In genomic region chr15:28134206-28134605, GRCm38 (mm10) we compare ENCODE assay signal across 18 mouse cellular contexts.
DNase-seq lines count a peak whose midpoint lies in the region; ATAC-seq and TF ChIP-seq lines count a peak whose summit lies in the region.
"Had no signal": no experiment of that assay in that cellular context is flagged by ENCODE, and none has a peak within 500 bp of the region (broad histone marks: within the 10 kb centered on the region; RNA-seq: fewer than 3 reads in every experiment).

No protein-coding gene starts in this region.

- no peak overlapping the region for H3K4me2 ChIP-seq in heart, embryonic 11.5 days
- no peak overlapping the region for H3K4me2 ChIP-seq in midbrain, embryonic 13.5 days (replicated peaks)
- H3K4me2 ChIP-seq in midbrain, embryonic 11.5 days, result no peak overlapping the region
- H3K4me2 ChIP-seq in kidney, embryonic 16.5 days (replicated peaks; ENCODE audit: low read depth, low read length), result no peak overlapping the region
- H3K4me2 ChIP-seq: lung, embryonic 15.5 days; neural tube, embryonic 12.5 days had no signal

- DNase-seq in cerebellum, postnatal 14 days, result peak; percentile 64 to 72
- DNase-seq in heart, adult 2 months, result no peak
- DNase-seq in midbrain, embryonic 11.5 days (ENCODE audit: low spot score, missing footprints), result no peak
- DNase-seq in retina, embryonic 14.5 days (ENCODE audit: low spot score), result peak; percentile 22
- DNase-seq: embryo, embryonic 11 days; kidney, postnatal 10 days; liver; right cerebral cortex, postnatal 4 days; thymus, adult 18-20 months had no signal

- H3K27me3 ChIP-seq in heart, embryonic 11.5 days (ENCODE audit: control insufficient read depth, insufficient read depth, low read length), result no peaks in the 10 kb centered on the region
- H3K27me3 ChIP-seq in heart, adult 2 months (ENCODE audit: control insufficient read depth, insufficient read depth, low read length), result no peaks in the 10 kb centered on the region
- H3K27me3 ChIP-seq in midbrain, embryonic 13.5 days, result no peaks in the 10 kb centered on the region
- H3K27me3 ChIP-seq in midbrain, embryonic 11.5 days (ENCODE audit: control insufficient read depth, insufficient read depth, low read length), result no peaks in the 10 kb centered on the region
- no peaks in the 10 kb centered on the region for H3K27me3 ChIP-seq in kidney, embryonic 16.5 days (ENCODE audit: insufficient read depth, low read length)
- H3K27me3 ChIP-seq: lung, embryonic 15.5 days; neural tube, embryonic 12.5 days had no signal

- H3K9me3 ChIP-seq in heart, embryonic 11.5 days (replicated peaks; ENCODE audit: control insufficient read depth, low read length), result no peaks in the 10 kb centered on the region
- H3K9me3 ChIP-seq in midbrain, embryonic 13.5 days, result no peaks in the 10 kb centered on the region
- no peaks in the 10 kb centered on the region for H3K9me3 ChIP-seq in midbrain, embryonic 11.5 days (ENCODE audit: control insufficient read depth, low read length)
- H3K9me3 ChIP-seq in kidney, embryonic 16.5 days (ENCODE audit: low read length), result no peaks in the 10 kb centered on the region
- H3K9me3 ChIP-seq: lung, embryonic 15.5 days; neural tube, embryonic 12.5 days had no signal

- no peaks in the 10 kb centered on the region for H3K36me3 ChIP-seq in heart, embryonic 11.5 days (ENCODE audit: control insufficient read depth, insufficient read depth, low read length)
- no peaks in the 10 kb centered on the region for H3K36me3 ChIP-seq in heart, adult 2 months (ENCODE audit: control insufficient read depth, insufficient read depth, low read length)
- H3K36me3 ChIP-seq in midbrain, embryonic 13.5 days, result no peaks in the 10 kb centered on the region
- no peaks in the 10 kb centered on the region for H3K36me3 ChIP-seq in midbrain, embryonic 11.5 days (ENCODE audit: control insufficient read depth, insufficient read depth, low read length)
- H3K36me3 ChIP-seq in kidney, embryonic 16.5 days (ENCODE audit: insufficient read depth, low read length), result no peaks in the 10 kb centered on the region
- H3K36me3 ChIP-seq: lung, embryonic 15.5 days; neural tube, embryonic 12.5 days had no signal

- H3K27ac ChIP-seq in heart, embryonic 11.5 days (ENCODE audit: low read depth, low read length), result peak overlapping the region; percentile 65
- no peak overlapping the region for H3K27ac ChIP-seq in heart, adult 2 months
- peak overlapping the region; percentile 14; the same call in 1 of the 2 replicates for H3K27ac ChIP-seq in midbrain, embryonic 13.5 days
- H3K27ac ChIP-seq in midbrain, embryonic 11.5 days (ENCODE audit: low read depth, low read length), result no peak overlapping the region
- no peak overlapping the region for H3K27ac ChIP-seq in kidney, embryonic 16.5 days (ENCODE audit: low read length)
- H3K27ac ChIP-seq: lung, embryonic 15.5 days; neural tube, embryonic 12.5 days had no signal

- ATAC-seq in cerebellum, adult (ENCODE audit: insufficient number of reproducible peaks, low FRiP score, low TSS enrichment), result no peak
- ATAC-seq in heart, embryonic 11.5 days (replicated peaks; ENCODE audit: insufficient number of reproducible peaks, low FRiP score, low TSS enrichment), result no peak
- no peak for ATAC-seq in midbrain, embryonic 13.5 days
- no peak for ATAC-seq in midbrain, embryonic 11.5 days (ENCODE audit: low FRiP score)
- no peak for ATAC-seq in kidney, embryonic 16.5 days (ENCODE audit: low FRiP score, low TSS enrichment)
- ATAC-seq: intestine, postnatal 0 days; midbrain, embryonic 16.5 days had no signal

- intact Hi-C loops in heart, adult 2 months (cut with DNase I), result no loop called here

- no peak overlapping the region for H3K4me3 ChIP-seq in heart, embryonic 11.5 days (ENCODE audit: low read depth, low read length)
- no peak overlapping the region for H3K4me3 ChIP-seq in heart, adult 2 months
- H3K4me3 ChIP-seq in midbrain, embryonic 13.5 days (replicated peaks), result no peak overlapping the region
- H3K4me3 ChIP-seq in midbrain, embryonic 11.5 days (ENCODE audit: low read depth, low read length), result no peak overlapping the region
- H3K4me3 ChIP-seq in kidney, embryonic 16.5 days (ENCODE audit: low read length), result no peak overlapping the region
- H3K4me3 ChIP-seq: erythroblast, embryonic 14.5 days; lung, embryonic 15.5 days; neural tube, embryonic 12.5 days had no signal

- H3K9ac ChIP-seq in heart, embryonic 11.5 days (ENCODE audit: low read depth, low read length), result no peak overlapping the region
- no peak overlapping the region for H3K9ac ChIP-seq in heart, adult 2 months (ENCODE audit: low read depth, low read length)
- H3K9ac ChIP-seq in midbrain, embryonic 13.5 days (replicated peaks), result no peak overlapping the region
- no peak overlapping the region for H3K9ac ChIP-seq in midbrain, embryonic 11.5 days (ENCODE audit: low read length)
- H3K9ac ChIP-seq in kidney, embryonic 16.5 days (replicated peaks; ENCODE audit: low read length), result no peak overlapping the region
- H3K9ac ChIP-seq: lung, embryonic 15.5 days; neural tube, embryonic 12.5 days had no signal

- 0 out of 2 replicates have a peak, but pooled peaks cover 3% of the 10 kb centered on the region for H3K4me1 ChIP-seq in heart, embryonic 11.5 days (ENCODE audit: control insufficient read depth, insufficient read depth, low read length)
- peaks cover 5% of the 10 kb centered on the region for H3K4me1 ChIP-seq in heart, adult 2 months (ENCODE audit: control insufficient read depth, insufficient read depth, low read length)
- 0 out of 2 replicates have a peak, but pooled peaks cover 6% of the 10 kb centered on the region for H3K4me1 ChIP-seq in midbrain, embryonic 13.5 days (replicated peaks)
- H3K4me1 ChIP-seq in midbrain, embryonic 11.5 days (ENCODE audit: control insufficient read depth, insufficient read depth, low read length), result no peaks in the 10 kb centered on the region
- no peaks in the 10 kb centered on the region for H3K4me1 ChIP-seq in kidney, embryonic 16.5 days (ENCODE audit: insufficient read depth, low read length)
- H3K4me1 ChIP-seq: lung, embryonic 15.5 days; neural tube, embryonic 12.5 days had no signal

- 63% methylated on average over 2 of the region's 2 CpGs for WGBS in heart, embryonic 11.5 days (ENCODE audit: insufficient replicate concordance)
- 31% methylated on average over 2 of the region's 2 CpGs for WGBS in heart, adult 2 months
- 84% methylated on average over 2 of the region's 2 CpGs for WGBS in midbrain, embryonic 13.5 days
- 87% methylated on average over 2 of the region's 2 CpGs for WGBS in midbrain, embryonic 11.5 days
- WGBS in kidney, embryonic 16.5 days, result 50% methylated on average over 2 of the region's 2 CpGs

- TF ChIP-seq CTCF in heart, adult 2 months (IDR thresholded peaks at IDR 0.05), result no peak

- no peak for TF ChIP-seq POLR2A in heart, adult 2 months (IDR thresholded peaks at IDR 0.05; ENCODE audit: insufficient read depth, low read depth, low read length)

- no peak for TF ChIP-seq EP300 in heart, adult 2 months (IDR thresholded peaks at IDR 0.05; ENCODE audit: insufficient read depth, low read depth, low read length)

- no peaks in the 10 kb centered on the region for H3K79me2 ChIP-seq in heart, adult 2 months (replicated peaks; ENCODE audit: control insufficient read depth, insufficient read depth, low read length)

Comparison
In these comparisons a context has a peak if more than half of its experiments do, and no peak if none do; other contexts are left out.
1. H3K27ac ChIP-seq: peak in heart, embryonic 11.5 days (single experiment) and midbrain, embryonic 13.5 days (single experiment); none in heart, adult 2 months (single experiment), midbrain, embryonic 11.5 days (single experiment) and kidney, embryonic 16.5 days (single experiment).
2. DNase-seq: peak in cerebellum, postnatal 14 days (2 of 2) and retina, embryonic 14.5 days (single experiment); none in heart, adult 2 months (0 of 2) and midbrain, embryonic 11.5 days (single experiment).